Mouse (Mus musculus): ENCODE measurements at regions not wholly inside any gene's neighbourhood (a gene's known extent, or its start where the extent isn't known, plus 50 kb on each side); places are given as distances from the start of the nearest gene placed in this dataset.

DNA sequence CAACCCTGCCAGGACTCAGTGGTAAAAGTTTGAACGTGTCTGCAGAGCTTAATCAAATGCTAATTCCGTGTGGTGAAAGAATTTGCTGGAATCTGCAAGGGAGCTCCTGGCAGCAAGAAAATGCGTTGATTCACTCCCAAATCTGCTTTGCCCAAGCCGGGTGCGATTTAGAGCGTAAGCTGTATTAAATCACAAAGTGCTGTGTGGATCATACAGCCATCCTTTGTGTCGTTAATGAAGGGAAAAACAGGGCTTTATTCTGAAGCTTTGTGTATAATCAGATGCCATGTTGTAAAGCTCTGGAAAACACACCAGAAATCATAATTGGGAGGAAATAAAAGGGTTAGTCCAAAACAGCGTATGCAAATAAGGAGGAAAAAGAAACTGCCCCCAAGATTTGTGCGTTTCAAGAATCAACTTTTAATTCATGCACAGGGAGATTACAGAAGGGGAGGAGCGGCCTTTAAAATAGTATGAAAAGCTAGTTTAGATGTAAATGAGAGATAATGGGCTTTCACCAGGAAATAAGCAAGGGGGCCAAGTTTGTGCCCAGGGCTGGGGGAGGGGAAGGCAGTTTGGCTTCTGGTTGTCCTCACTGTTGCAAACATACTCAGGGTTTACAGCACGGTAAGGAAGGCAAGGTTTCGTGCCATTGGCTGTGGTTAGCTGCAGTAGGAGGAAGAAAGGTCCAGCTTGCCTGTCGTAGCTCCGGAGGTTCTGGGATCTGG is 303.7 kb downstream of the H2al1j start:
- TF ChIP-seq CTCF (IDR thresholded peaks at IDR 0.05; ENCODE audit: low read depth) = no peak
- TF ChIP-seq EP300 (IDR thresholded peaks at IDR 0.05; ENCODE audit: low read depth) = no peak

Measured in liver, embryonic 14.5 days (tissue).